Mouse (Mus musculus) adrenal gland, postnatal 14 days (tissue): ENCODE data around the gene Lats1. TPM values are rescaled to one million over a fixed set of nuclear protein-coding genes. Genes with fewer than 3 reads are reported as not detected.

Source experiments
- DNase-seq: peaks from one replicate; pipeline ENCODE4 v3.0.0; 2021; ENCODE audit warnings: mixed read lengths
- long read RNA-seq, 2 experiments: library from polyadenylated mRNA; stranded (forward); transcript quantifications; one replicate each; pipeline ENCODE4 v2.0.0; 2021
- total RNA-seq: library from RNA; stranded (reverse); gene quantifications from 2 replicates; pipeline ENCODE4 v1.2.3, GENCODE M21; 2021

Lats1 gene
- total RNA-seq, result 51.5 and 51.8 TPM in 2 replicates
- long read RNA-seq, experiment 1, full-length matches to known transcripts, result 4 of 14 reads
- long read RNA-seq, experiment 1, partial matches to known transcripts, result 4 of 14 reads
- long read RNA-seq, experiment 1, other reads (novel, unspliced or antisense), result 6 of 14 reads
- long read RNA-seq, experiment 2, full-length matches to known transcripts, result 1 of 9 reads
- long read RNA-seq, experiment 2, partial matches to known transcripts, result 2 of 9 reads
- long read RNA-seq, experiment 2, other reads (novel, unspliced or antisense), result 6 of 9 reads

DNA sequence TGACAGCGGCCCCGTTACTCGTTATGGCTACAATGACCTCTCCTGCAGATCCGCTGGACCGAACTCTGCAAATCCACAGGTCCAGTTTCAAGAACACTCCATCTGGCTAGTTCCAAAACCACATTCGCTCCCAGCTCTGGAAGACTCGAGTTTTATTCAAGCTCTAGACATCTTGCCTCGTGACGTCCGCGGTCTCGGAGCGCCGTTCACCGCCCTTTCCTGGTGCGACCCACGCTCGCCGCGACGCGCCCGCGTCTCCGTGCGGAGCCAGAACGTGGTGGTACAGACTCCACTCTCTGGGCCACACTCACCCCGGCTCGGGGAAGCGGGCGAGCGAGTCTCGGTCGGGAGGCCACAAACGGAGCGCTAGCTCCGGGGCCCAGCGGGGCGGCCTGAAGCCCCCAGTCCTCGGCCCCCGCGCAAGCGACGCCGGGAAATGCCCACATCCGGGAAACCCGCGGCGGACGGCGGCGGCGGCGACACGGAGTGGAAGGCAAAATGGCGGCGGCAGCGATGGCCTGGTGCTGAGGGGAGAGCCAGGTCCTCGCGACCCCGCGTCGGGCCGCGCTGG is at the start of gene Lats1, which contains the start of gene Pcmt1:
Gene Lats1, plus strand, starts transcription at position 484 of the 571 bp plus-strand sequence.
Gene Pcmt1, minus strand, starts transcription at position 406 of the 571 bp plus-strand sequence.
- DNase-seq, result peak; percentile 95

GRCm38 (mm10) chr10:7640366-7640765 is 40.6 kb upstream of the Lats1 start:
- DNase-seq, result no peak

GRCm38 (mm10) chr10:7645911-7646310 is 35.1 kb upstream of the Lats1 start:
- DNase-seq, result no peak

DNA sequence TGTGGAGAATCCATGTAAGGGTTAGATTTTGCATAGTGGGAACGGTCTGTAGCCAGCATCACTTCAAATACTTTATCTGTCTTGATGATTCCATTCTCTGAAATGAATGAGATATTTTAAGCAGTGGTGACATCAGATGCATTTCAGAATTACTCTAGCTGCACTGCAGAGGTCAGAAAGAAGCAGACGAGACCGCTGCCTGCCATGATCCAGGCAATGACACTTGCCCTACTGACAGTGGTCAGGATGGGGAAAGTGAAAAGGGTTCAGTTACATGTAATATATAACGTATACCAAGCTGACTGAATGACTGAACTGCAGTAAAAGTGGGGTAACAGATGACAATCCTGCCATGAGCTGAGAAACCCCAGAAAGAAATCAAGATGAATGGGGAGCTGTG is 32.0 kb upstream of the Lats1 start:
- no peak for DNase-seq

- no peak for DNase-seq
Measured at GRCm38 (mm10) chr10:7651057-7651456, 30.0 kb upstream of the Lats1 start.

GRCm38 (mm10) chr10:7662471-7663141 is 18.4 kb upstream of the Lats1 start:
- peak; percentile 92 for DNase-seq

DNA sequence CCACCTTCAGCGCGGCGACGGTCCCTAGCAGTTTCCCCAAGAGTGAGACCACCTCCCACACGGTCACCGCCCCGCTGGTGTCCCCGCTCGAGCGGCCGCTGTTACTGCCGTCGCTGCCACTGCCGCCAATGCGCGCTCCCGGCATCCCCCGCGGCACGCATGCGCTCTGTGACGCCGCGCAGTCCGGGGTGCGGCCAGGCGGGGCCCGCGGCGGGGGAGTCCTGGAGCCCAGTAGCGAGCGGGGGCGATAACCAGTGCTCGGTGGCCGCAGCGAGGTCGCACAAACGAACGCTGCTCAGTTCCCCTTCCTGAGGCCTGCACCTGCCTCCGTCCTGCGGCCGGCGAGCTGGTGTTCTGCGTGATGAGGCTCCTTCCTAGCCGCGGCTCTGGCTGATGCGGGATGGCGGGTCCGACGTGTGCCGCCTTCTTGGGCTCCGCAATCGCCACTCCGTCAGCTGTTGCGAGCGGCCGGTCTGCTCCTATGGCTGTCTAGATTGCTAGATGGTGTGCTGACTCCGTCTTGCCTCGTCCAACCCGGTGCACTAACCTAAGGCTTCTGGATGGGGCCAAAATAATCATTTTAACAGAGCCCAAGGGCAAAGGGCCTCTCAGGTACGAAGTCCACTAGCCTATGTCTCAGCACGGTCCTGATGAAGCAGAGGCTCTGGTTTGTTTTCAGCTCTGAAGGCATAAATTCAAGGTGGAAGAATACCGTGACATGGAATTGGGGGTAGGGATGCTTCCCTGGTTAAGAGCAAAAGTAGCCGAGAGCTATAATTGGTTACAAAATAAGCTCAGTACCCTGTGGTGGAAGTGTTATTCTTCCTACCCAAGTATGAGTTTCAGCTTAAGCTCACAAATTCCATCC is 17.6 kb upstream of the Lats1 start:
- DNase-seq, result peak; percentile 96

- DNase-seq, result no peak
Measured at GRCm38 (mm10) chr10:7664027-7664526, 16.9 kb upstream of the Lats1 start.

GRCm38 (mm10) chr10:7664889-7665288 is 16.1 kb upstream of the Lats1 start:
- DNase-seq, result no peak

- DNase-seq, result peak; percentile 94
Measured at GRCm38 (mm10) chr10:7667342-7667802, 13.6 kb upstream of the Lats1 start, which contains the start of gene Nup43. Gene Nup43, plus strand, starts transcription at chr10:7667503.

GRCm38 (mm10) chr10:7673673-7674072 is 7.3 kb upstream of the Lats1 start:
- peak; percentile 38 for DNase-seq

- DNase-seq, result peak; percentile 88
Measured at GRCm38 (mm10) chr10:7681343-7682025, 470 bp downstream of the Lats1 start.

DNA sequence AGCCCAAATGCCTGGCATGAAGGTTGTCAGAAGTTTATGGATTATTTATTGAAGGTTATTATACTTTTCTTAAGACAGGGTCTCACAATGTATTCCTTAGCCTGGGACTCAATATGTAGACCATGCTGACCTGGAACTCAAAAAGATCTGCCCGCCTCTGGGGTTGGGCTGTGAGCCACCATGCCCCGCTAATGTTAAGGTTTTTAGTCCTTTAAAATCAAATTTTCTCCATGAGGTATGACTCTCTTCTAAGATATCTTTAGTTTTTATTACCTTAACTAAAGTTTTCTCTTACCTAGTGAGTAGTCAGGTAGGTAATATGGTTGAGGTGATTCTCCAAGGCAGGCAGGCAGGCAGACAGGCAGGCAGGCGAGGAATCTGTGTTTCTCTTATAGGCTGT is 1.2 kb downstream of the Lats1 start:
- DNase-seq, result no peak

- no peak for DNase-seq
Measured at GRCm38 (mm10) chr10:7686902-7687301, 5.9 kb downstream of the Lats1 start.

GRCm38 (mm10) chr10:7695286-7695685 is 14.3 kb downstream of the Lats1 start:
- DNase-seq, result no peak

DNA sequence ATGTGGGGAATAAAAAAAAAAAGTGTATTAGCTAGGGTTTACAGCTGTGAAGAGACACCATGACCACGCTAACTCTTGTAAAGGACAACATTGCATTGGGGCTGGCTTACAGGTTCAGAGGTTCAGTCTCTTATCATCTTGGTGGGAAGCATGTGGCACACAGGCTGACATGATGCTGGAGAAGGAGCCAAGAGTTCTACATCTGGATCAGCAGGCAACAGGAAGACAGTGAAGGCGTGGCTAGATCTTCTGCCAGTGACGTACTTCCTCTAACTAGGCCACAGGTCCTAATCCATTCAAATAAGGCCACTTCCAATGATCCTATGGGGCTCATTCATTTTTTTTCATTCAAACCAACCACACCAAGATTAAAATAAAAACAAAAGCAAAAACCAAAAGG is 19.1 kb downstream of the Lats1 start:
- DNase-seq, result no peak

GRCm38 (mm10) chr10:7702586-7702985 is 21.6 kb downstream of the Lats1 start:
- DNase-seq, result no peak

- no peak for DNase-seq
Measured at GRCm38 (mm10) chr10:7710121-7710520, 29.1 kb downstream of the Lats1 start.

DNA sequence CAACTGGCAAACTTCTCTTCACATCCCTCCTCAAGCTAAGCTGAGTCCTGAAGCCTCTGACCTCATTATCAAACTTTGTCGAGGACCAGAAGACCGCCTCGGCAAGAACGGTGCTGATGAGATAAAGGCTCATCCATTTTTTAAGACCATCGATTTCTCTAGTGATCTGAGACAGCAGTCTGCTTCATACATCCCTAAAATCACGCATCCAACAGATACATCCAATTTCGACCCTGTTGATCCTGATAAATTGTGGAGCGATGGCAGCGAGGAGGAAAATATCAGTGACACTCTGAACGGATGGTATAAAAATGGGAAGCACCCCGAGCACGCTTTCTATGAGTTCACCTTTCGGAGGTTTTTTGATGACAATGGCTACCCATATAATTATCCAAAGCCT is 31.5 kb downstream of the Lats1 start:
- DNase-seq, result no peak

DNA sequence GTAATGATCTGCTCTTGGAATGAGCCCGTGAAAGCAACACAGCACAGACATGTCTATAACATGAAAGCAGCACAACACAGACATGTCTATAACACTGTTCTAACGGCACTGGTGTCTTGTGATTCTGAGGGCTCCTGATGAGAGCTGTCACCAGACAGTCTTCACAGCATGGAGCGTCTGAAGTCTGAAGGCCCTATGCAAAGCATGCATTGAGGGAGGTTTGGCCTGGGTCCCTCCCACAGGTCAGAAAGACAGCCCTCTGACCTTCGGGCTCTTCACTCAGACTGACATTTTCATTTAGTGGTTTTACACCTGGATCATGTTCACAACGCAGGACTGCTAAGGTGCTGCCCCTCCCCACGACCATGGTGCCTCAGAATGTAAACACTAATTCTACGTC is 34.0 kb downstream of the Lats1 start:
- DNase-seq, result no peak

DNA sequence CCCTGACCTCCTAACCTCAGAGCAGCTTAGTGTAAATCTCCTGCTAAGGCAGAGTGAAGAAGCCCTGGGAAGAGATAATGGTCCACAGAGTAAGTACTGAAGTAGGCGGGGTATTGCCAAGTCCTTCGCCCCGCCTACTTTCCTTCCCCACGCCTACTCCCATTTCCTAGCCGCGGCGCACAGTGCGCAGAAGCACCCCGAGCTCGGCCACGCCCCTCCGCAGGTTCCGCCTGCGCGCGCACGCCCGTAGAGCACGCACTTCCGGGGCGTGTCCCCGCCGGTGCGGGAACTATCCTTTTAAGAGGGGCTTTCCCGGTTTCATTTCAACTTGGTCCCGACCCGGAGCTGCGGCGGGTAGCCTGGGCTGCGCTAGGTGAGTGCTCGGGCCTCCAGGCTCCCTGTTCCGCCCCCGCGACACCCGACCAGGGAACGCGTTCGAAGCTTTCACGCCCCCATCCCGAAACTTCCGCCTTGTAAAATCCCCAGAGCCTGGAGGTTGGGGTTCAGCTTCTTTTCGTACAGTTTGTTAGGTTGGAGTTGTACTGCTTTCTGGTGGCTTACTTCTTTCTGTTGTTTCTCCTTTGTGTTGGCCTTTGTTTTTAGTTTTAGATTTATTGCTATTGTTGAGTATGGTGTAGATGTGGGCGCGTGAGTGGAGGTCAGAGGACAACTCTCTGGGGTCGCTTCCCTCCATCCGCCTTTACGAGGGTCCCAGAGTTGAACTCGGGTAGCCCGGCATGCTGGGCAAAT is 44.9 kb downstream of the Lats1 start, which contains the start of gene Katna1:
Gene Katna1, plus strand, starts transcription at position 250 of the 750 bp plus-strand sequence.
- peak; percentile 98 for DNase-seq
